Mouse (Mus musculus): Measurements from ENCODE around the gene Tspan17. TPM values are rescaled to one million over a fixed set of nuclear protein-coding genes. Genes with fewer than 3 reads are reported as not detected.

The Tspan17 gene
- polyA plus RNA-seq, 1 experiment from 2014 or later = 13.6 TPM

GRCm38 (mm10) chr13:54821106-54821505, 31.9 kb downstream of the Tspan17 start:
- Histone ChIP-seq H3K4me3 (ENCODE audit: low read length) (no peak overlapping the region), H3K36me3 (ENCODE audit: control insufficient read depth, insufficient read depth, low read length) (no peaks in the 10 kb centered on the region), H3K27ac (ENCODE audit: low read length) (no peak overlapping the region), H3K4me1 (ENCODE audit: control insufficient read depth, insufficient read depth, low read length) (0 out of 2 replicates have a peak, but pooled peaks cover 3% of the 10 kb centered on the region), H3K9ac (ENCODE audit: low read depth, low read length) (no peak overlapping the region), H3K4me2 (ENCODE audit: low read depth, low read length) (no peak overlapping the region), H3K9me3 (ENCODE audit: control insufficient read depth, low read length) (no peaks in the 10 kb centered on the region), H3K27me3 (replicated peaks; ENCODE audit: control insufficient read depth, insufficient read depth, low read length) (no peaks in the 10 kb centered on the region)
- ATAC-seq = no peak
- WGBS = 78% methylated on average over 4 of the region's 4 CpGs

- Histone ChIP-seq H3K4me2 (ENCODE audit: low read depth, low read length) (no peak overlapping the region), H3K9me3 (ENCODE audit: control insufficient read depth, low read length) (no peaks in the 10 kb centered on the region), H3K4me1 (ENCODE audit: control insufficient read depth, insufficient read depth, low read length) (0 out of 2 replicates have a peak, but pooled peaks cover 3% of the 10 kb centered on the region), H3K27me3 (replicated peaks; ENCODE audit: control insufficient read depth, insufficient read depth, low read length) (no peaks in the 10 kb centered on the region), H3K9ac (ENCODE audit: low read depth, low read length) (no peak overlapping the region), H3K27ac (ENCODE audit: low read length) (no peak overlapping the region), H3K36me3 (ENCODE audit: control insufficient read depth, insufficient read depth, low read length) (no peaks in the 10 kb centered on the region), H3K4me3 (ENCODE audit: low read length) (no peak overlapping the region)
- WGBS = 74% methylated on average over 2 of the region's 2 CpGs
- ATAC-seq = no peak
Measured at GRCm38 (mm10) chr13:54821931-54822330, 32.8 kb downstream of the Tspan17 start.

- Histone ChIP-seq H3K9ac (ENCODE audit: low read depth, low read length) (no peak overlapping the region), H3K27me3 (replicated peaks; ENCODE audit: control insufficient read depth, insufficient read depth, low read length) (no peaks in the 10 kb centered on the region), H3K4me2 (ENCODE audit: low read depth, low read length) (peak overlapping the region; percentile 32), H3K27ac (ENCODE audit: low read length) (no peak overlapping the region), H3K4me3 (ENCODE audit: low read length) (no peak overlapping the region), H3K36me3 (ENCODE audit: control insufficient read depth, insufficient read depth, low read length) (no peaks in the 10 kb centered on the region), H3K9me3 (ENCODE audit: control insufficient read depth, low read length) (no peaks in the 10 kb centered on the region), H3K4me1 (ENCODE audit: control insufficient read depth, insufficient read depth, low read length) (0 out of 2 replicates have a peak, but pooled peaks cover 3% of the 10 kb centered on the region)
- ATAC-seq = no peak
- 17% methylated on average over 25 of the region's 25 CpGs for WGBS
Measured at GRCm38 (mm10) chr13:54824111-54824931, 35.1 kb downstream of the Tspan17 start.

- Histone ChIP-seq H3K4me2 (ENCODE audit: low read depth, low read length) (no peak overlapping the region), H3K36me3 (ENCODE audit: control insufficient read depth, insufficient read depth, low read length) (no peaks in the 10 kb centered on the region), H3K27ac (ENCODE audit: low read length) (no peak overlapping the region), H3K4me3 (ENCODE audit: low read length) (no peak overlapping the region), H3K9me3 (ENCODE audit: control insufficient read depth, low read length) (no peaks in the 10 kb centered on the region), H3K9ac (ENCODE audit: low read depth, low read length) (no peak overlapping the region), H3K27me3 (replicated peaks; ENCODE audit: control insufficient read depth, insufficient read depth, low read length) (no peaks in the 10 kb centered on the region), H3K4me1 (ENCODE audit: control insufficient read depth, insufficient read depth, low read length) (0 out of 2 replicates have a peak, but pooled peaks cover 3% of the 10 kb centered on the region)
- WGBS = 51% methylated on average over 7 of the region's 7 CpGs
- no peak for ATAC-seq
Measured at GRCm38 (mm10) chr13:54827992-54828391, 38.8 kb downstream of the Tspan17 start.

GRCm38 (mm10) chr13:54828508-54828907, 39.3 kb downstream of the Tspan17 start:
- no peak overlapping the region for H3K4me3 ChIP-seq (ENCODE audit: low read length)
- 0 out of 2 replicates have a peak, but pooled peaks cover 3% of the 10 kb centered on the region for H3K4me1 ChIP-seq (ENCODE audit: control insufficient read depth, insufficient read depth, low read length)
- H3K27ac ChIP-seq (ENCODE audit: low read length) = no peak overlapping the region
- no peak overlapping the region for H3K4me2 ChIP-seq (ENCODE audit: low read depth, low read length)
- no peak for ATAC-seq
- H3K9me3 ChIP-seq (ENCODE audit: control insufficient read depth, low read length) = no peaks in the 10 kb centered on the region
- 55% methylated on average over 6 of the region's 6 CpGs for WGBS
- no peak overlapping the region for H3K9ac ChIP-seq (ENCODE audit: low read depth, low read length)
- H3K27me3 ChIP-seq (replicated peaks; ENCODE audit: control insufficient read depth, insufficient read depth, low read length) = no peaks in the 10 kb centered on the region
- no peaks in the 10 kb centered on the region for H3K36me3 ChIP-seq (ENCODE audit: control insufficient read depth, insufficient read depth, low read length)

- WGBS = 8% methylated on average over 13 of the region's 13 CpGs
- 0 out of 2 replicates have a peak, but pooled peaks cover 3% of the 10 kb centered on the region for H3K4me1 ChIP-seq (ENCODE audit: control insufficient read depth, insufficient read depth, low read length)
- H3K27ac ChIP-seq (ENCODE audit: low read length) = no peak overlapping the region
- H3K9ac ChIP-seq (ENCODE audit: low read depth, low read length) = no peak overlapping the region
- H3K4me2 ChIP-seq (ENCODE audit: low read depth, low read length) = no peak overlapping the region
- no peaks in the 10 kb centered on the region for H3K9me3 ChIP-seq (ENCODE audit: control insufficient read depth, low read length)
- no peak for ATAC-seq
- no peaks in the 10 kb centered on the region for H3K36me3 ChIP-seq (ENCODE audit: control insufficient read depth, insufficient read depth, low read length)
- no peak overlapping the region for H3K4me3 ChIP-seq (ENCODE audit: low read length)
- no peaks in the 10 kb centered on the region for H3K27me3 ChIP-seq (replicated peaks; ENCODE audit: control insufficient read depth, insufficient read depth, low read length)
Measured at GRCm38 (mm10) chr13:54829450-54829849, 40.3 kb downstream of the Tspan17 start.

- Histone ChIP-seq H3K9me3 (ENCODE audit: control insufficient read depth, low read length) (no peaks in the 10 kb centered on the region), H3K4me2 (ENCODE audit: low read depth, low read length) (no peak overlapping the region), H3K9ac (ENCODE audit: low read depth, low read length) (no peak overlapping the region), H3K36me3 (ENCODE audit: control insufficient read depth, insufficient read depth, low read length) (no peaks in the 10 kb centered on the region), H3K4me3 (ENCODE audit: low read length) (no peak overlapping the region), H3K27me3 (replicated peaks; ENCODE audit: control insufficient read depth, insufficient read depth, low read length) (no peaks in the 10 kb centered on the region), H3K4me1 (ENCODE audit: control insufficient read depth, insufficient read depth, low read length) (peaks cover 2% of the 10 kb centered on the region; the same call in 1 of the 2 replicates), H3K27ac (ENCODE audit: low read length) (no peak overlapping the region)
- no peak for ATAC-seq
- WGBS = 77% methylated on average over 14 of the region's 14 CpGs
Measured at GRCm38 (mm10) chr13:54836351-54837030, 47.3 kb downstream of the Tspan17 start.

GRCm38 (mm10) chr13:54837061-54837460, 47.9 kb downstream of the Tspan17 start:
- no peak for ATAC-seq
- no peaks in the 10 kb centered on the region for H3K9me3 ChIP-seq (ENCODE audit: control insufficient read depth, low read length)
- H3K27me3 ChIP-seq (replicated peaks; ENCODE audit: control insufficient read depth, insufficient read depth, low read length) = no peaks in the 10 kb centered on the region
- H3K4me3 ChIP-seq (ENCODE audit: low read length) = no peak overlapping the region
- H3K9ac ChIP-seq (ENCODE audit: low read depth, low read length) = no peak overlapping the region
- no peak overlapping the region for H3K4me2 ChIP-seq (ENCODE audit: low read depth, low read length)
- no peak overlapping the region for H3K27ac ChIP-seq (ENCODE audit: low read length)
- H3K36me3 ChIP-seq (ENCODE audit: control insufficient read depth, insufficient read depth, low read length) = no peaks in the 10 kb centered on the region
- peaks cover 2% of the 10 kb centered on the region; the same call in 1 of the 2 replicates for H3K4me1 ChIP-seq (ENCODE audit: control insufficient read depth, insufficient read depth, low read length)
- 67% methylated on average over 5 of the region's 5 CpGs for WGBS

- no peaks in the 10 kb centered on the region for H3K9me3 ChIP-seq (ENCODE audit: control insufficient read depth, low read length)
- no peak overlapping the region for H3K27ac ChIP-seq (ENCODE audit: low read length)
- no peak overlapping the region for H3K9ac ChIP-seq (ENCODE audit: low read depth, low read length)
- H3K36me3 ChIP-seq (ENCODE audit: control insufficient read depth, insufficient read depth, low read length) = no peaks in the 10 kb centered on the region
- no peak overlapping the region for H3K4me2 ChIP-seq (ENCODE audit: low read depth, low read length)
- no peaks in the 10 kb centered on the region for H3K27me3 ChIP-seq (replicated peaks; ENCODE audit: control insufficient read depth, insufficient read depth, low read length)
- peaks cover 2% of the 10 kb centered on the region; the same call in 1 of the 2 replicates for H3K4me1 ChIP-seq (ENCODE audit: control insufficient read depth, insufficient read depth, low read length)
- H3K4me3 ChIP-seq (ENCODE audit: low read length) = no peak overlapping the region
- no peak for ATAC-seq
- WGBS = 10% methylated on average over 9 of the region's 9 CpGs
Measured at GRCm38 (mm10) chr13:54837471-54837889, 48.3 kb downstream of the Tspan17 start.

All from intestine, embryonic 16.5 days (tissue).